Mouse (Mus musculus): Measurements from ENCODE around the gene Tph2.

- TF ChIP-seq POLR2A (IDR thresholded peaks at IDR 0.05; ENCODE audit: control insufficient read depth, extremely low read depth, insufficient read depth, low read length, poor library complexity) (no peak), CTCF (IDR thresholded peaks at IDR 0.05; ENCODE audit: borderline replicate concordance, control insufficient read depth, extremely low read depth, insufficient read depth, low read length, poor library complexity) (no peak)
Measured at GRCm38 (mm10) chr10:115127907-115128306, 56.9 kb downstream of the Tph2 start.

All from thymus, adult 2 months (tissue).